Mouse (Mus musculus): ENCODE data around the gene Olfr1388.
"Not testable (repeated sequence)": the region's sequence is repeated elsewhere in the genome, so short reads cannot be mapped to it uniquely, and the experiment has no call there.

The Olfr1388 gene

DNA sequence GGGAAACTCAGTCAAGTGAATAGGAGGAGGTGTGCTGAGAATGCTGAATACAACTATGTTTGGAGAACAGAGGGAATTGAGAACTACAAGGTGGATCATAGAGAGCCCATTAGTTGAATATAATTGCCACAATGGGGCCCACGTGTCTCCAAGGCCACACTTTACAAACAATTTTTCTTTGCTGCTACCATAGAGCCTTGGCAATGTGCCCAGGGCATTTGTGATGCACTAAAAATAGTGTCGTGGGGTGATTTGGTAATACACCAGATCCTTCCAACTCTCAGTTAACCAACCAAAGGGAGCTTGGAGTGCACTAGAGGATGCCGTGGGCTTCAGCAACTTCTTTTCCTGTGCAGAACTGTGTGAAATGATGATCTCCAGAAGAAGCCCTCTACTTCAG lies at the start of gene Olfr1388:
Olfr1388 (plus strand) TSS at position 214 of the 400 bp plus-strand sequence.
- in situ Hi-C loops (cut with MboI; ENCODE audit: low pct_unique_long_range_greater_than_20kb in 1 of 2, low sequenced_read_pairs in 2 of 2, unreplicated experiment in 1 of 2) = no loop called here

DNA sequence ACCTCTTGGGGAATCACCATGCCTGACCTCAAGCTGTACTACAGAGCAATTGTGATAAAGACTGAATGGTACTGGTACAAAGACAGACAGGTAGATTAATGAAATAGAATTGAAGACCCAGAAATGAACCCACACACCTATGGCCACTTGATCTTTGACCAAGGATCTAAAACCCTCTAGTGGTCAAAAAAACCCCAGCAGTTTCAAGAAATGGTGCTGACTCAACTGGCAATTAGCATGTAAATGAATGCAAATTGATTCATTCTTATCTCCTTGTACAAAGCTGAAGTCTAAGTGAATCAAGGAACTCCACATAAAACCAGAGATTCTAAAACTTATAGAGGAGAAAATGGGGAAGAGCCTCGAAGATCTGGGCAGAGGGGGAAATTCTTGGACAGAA lies 43.7 kb upstream of the Olfr1388 start:
- in situ Hi-C loops (cut with MboI; ENCODE audit: low pct_unique_long_range_greater_than_20kb in 1 of 2, low sequenced_read_pairs in 2 of 2, unreplicated experiment in 1 of 2) = not testable (repeated sequence)

GRCm38 (mm10) chr11:49406784-49407183 lies 29.6 kb upstream of the Olfr1388 start:
- in situ Hi-C loops (cut with MboI; ENCODE audit: low pct_unique_long_range_greater_than_20kb in 1 of 2, low sequenced_read_pairs in 2 of 2, unreplicated experiment in 1 of 2) = loop anchor here in 1 of 2 experiments (25.0 kb wide), 1 partner anchor 219 kb away; the partner anchor contains the start of gene Btnl9

DNA sequence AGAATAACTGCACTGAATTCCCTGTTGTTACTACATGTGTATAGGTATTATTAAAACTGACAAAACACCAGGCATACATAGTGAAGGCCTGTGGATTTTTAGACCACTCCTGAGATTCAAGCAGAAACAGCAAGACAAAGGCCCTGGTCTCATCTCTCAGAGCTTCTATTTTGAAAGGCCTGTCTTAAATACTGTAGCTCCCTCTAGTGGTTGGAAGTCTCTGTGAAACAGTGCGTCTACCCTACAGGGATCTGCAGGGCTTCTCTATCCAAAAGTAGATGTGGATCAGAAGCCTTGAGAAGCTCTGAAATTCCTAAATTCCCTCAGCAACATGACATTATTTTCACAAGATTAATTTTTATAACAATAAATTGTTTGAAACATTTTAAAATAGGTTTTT lies 25.9 kb upstream of the Olfr1388 start:
- in situ Hi-C loops (cut with MboI; ENCODE audit: low pct_unique_long_range_greater_than_20kb in 1 of 2, low sequenced_read_pairs in 2 of 2, unreplicated experiment in 1 of 2) = loop anchor here in 1 of 2 experiments (25.0 kb wide), 1 partner anchor 223 kb away; the partner anchor contains the start of gene Btnl9

DNA sequence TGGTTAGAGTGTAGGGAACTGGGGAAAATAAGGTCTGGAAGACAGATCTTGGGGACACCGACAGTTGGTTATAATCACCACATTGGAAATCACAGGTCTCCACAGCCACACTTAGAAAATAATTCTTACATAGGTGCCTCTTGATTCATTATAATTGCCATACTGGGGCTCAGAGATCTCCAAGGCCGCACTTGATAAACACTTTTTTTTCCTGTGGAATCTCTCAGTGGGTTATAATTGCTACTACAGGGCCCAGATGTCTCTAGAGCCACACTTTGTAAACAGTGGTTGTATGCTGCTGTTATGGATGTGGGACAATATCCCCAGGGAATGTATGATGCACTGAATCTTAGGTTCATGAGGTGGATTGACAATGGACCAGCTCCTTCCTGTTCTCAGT lies 13.7 kb upstream of the Olfr1388 start, which contains the start of gene Olfr1389:
Olfr1389 (plus strand) TSS at position 301 of the 400 bp plus-strand sequence.
- in situ Hi-C loops (cut with MboI; ENCODE audit: low pct_unique_long_range_greater_than_20kb in 1 of 2, low sequenced_read_pairs in 2 of 2, unreplicated experiment in 1 of 2) = loop anchor here in 1 of 2 experiments (25.0 kb wide), 1 partner anchor 235 kb away; the partner anchor contains the start of gene Btnl9

GRCm38 (mm10) chr11:49425257-49425927 lies 11.0 kb upstream of the Olfr1388 start:
- in situ Hi-C loops (cut with MboI; ENCODE audit: low pct_unique_long_range_greater_than_20kb in 1 of 2, low sequenced_read_pairs in 2 of 2, unreplicated experiment in 1 of 2) = no loop called here

GRCm38 (mm10) chr11:49429641-49430040 lies 6.8 kb upstream of the Olfr1388 start:
- in situ Hi-C loops (cut with MboI; ENCODE audit: low pct_unique_long_range_greater_than_20kb in 1 of 2, low sequenced_read_pairs in 2 of 2, unreplicated experiment in 1 of 2) = no loop called here

- in situ Hi-C loops (cut with MboI; ENCODE audit: low pct_unique_long_range_greater_than_20kb in 1 of 2, low sequenced_read_pairs in 2 of 2, unreplicated experiment in 1 of 2) = no loop called here
These were observed 18.6 kb downstream of the Olfr1388 start, which contains the start of gene Olfr1387 for GRCm38 (mm10) chr11:49455043-49455442. TSS of gene Olfr1387 (plus strand) at chr11:49455343.

DNA sequence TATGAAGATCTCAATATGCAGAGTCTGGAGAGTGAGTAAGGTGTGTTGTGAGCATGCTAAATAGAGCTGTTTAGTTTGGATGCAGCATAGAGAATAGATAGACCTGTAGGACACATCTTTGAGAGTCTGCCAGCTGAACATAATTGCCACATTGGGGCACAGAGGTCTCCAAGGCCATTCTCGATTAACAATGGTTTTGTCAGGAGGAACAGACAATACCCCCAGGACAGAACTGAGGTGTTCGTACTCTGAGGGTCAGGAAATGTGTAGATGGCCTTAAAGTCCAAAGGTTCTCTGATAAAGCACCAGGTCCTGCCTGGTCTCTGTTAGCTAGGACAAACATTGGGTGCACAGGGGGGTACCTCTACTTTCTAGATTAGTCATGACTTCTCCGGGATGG lies 28.3 kb downstream of the Olfr1388 start, which contains the start of gene Olfr1386:
Olfr1386 (plus strand) TSS at position 301 of the 400 bp plus-strand sequence.
- in situ Hi-C loops (cut with MboI; ENCODE audit: low pct_unique_long_range_greater_than_20kb in 1 of 2, low sequenced_read_pairs in 2 of 2, unreplicated experiment in 1 of 2) = not testable (repeated sequence)

GRCm38 (mm10) chr11:49485973-49486372 lies 49.5 kb downstream of the Olfr1388 start:
- in situ Hi-C loops (cut with MboI; ENCODE audit: low pct_unique_long_range_greater_than_20kb in 1 of 2, low sequenced_read_pairs in 2 of 2, unreplicated experiment in 1 of 2) = no loop called here

DNA sequence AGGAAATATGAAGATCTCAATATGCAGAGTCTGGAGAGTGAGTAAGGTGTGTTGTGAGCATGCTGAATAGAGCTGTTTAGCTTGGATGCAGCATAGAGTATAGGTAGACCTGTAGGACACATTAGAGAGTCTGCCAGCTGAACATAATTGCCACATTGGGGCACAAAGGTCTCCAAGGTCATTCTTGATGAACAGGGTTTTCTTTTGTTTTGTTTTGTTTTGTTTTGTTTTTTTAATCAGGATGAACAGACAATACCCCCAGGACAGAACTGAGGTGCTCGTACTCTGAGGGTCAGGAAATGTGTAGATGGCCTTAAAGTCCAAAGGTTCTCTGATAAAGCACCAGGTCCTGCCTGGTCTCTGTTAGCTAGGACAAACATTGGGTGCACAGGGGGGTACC lies 52.3 kb downstream of the Olfr1388 start, which contains the start of gene Olfr1385:
Olfr1385 (plus strand) TSS at position 301 of the 400 bp plus-strand sequence.
- in situ Hi-C loops (cut with MboI; ENCODE audit: low pct_unique_long_range_greater_than_20kb in 1 of 2, low sequenced_read_pairs in 2 of 2, unreplicated experiment in 1 of 2) = not testable (repeated sequence)

Measured in mouse embryonic stem cell (cell line).